Mouse (Mus musculus): ENCODE measurements around the gene Kansl3. TPM values are rescaled to one million over a fixed set of nuclear protein-coding genes. Genes with fewer than 3 reads are reported as not detected.
A peak's percentile ranks its signal among the peaks of the same experiment; 100 is the strongest.

Gene Kansl3
- polyA plus RNA-seq, 1 experiment from 2014 or later = 34.2 TPM

- WGBS = 93% methylated on average over 11 of the region's 11 CpGs
- H3K27ac ChIP-seq = no peak overlapping the region
- H3K4me2 ChIP-seq = no peak overlapping the region
- no peaks in the 10 kb centered on the region for H3K36me3 ChIP-seq (ENCODE audit: poor library complexity, severe bottlenecking)
- H3K9me3 ChIP-seq (replicated peaks) = no peaks in the 10 kb centered on the region
- H3K4me3 ChIP-seq = no peak overlapping the region
- no peaks in the 10 kb centered on the region for H3K4me1 ChIP-seq
- peak; percentile 48; the same call in 1 of the 2 replicates for ATAC-seq
- H3K9ac ChIP-seq = no peak overlapping the region
- no peaks in the 10 kb centered on the region for H3K27me3 ChIP-seq
Observed at GRCm38 (mm10) chr1:36314959-36315775, 53.8 kb downstream of the Kansl3 start.

GRCm38 (mm10) chr1:36309498-36309901, 59.5 kb downstream of the Kansl3 start:
- no peak for ATAC-seq
- peak overlapping the region; percentile 4 for H3K4me2 ChIP-seq

GRCm38 (mm10) chr1:36308966-36309475, 60.0 kb downstream of the Kansl3 start:
- H3K4me1 ChIP-seq = peaks cover 18% of the 10 kb centered on the region
- ATAC-seq = no peak
- no peaks in the 10 kb centered on the region for H3K9me3 ChIP-seq (replicated peaks)
- H3K9ac ChIP-seq = no peak overlapping the region
- peak overlapping the region; percentile 96 for H3K4me2 ChIP-seq
- H3K4me3 ChIP-seq = peak overlapping the region; percentile 54; the same call in 1 of the 2 replicates
- 66% methylated on average over 9 of the region's 9 CpGs for WGBS
- H3K27me3 ChIP-seq = peaks cover 17% of the 10 kb centered on the region
- no peaks in the 10 kb centered on the region for H3K36me3 ChIP-seq (ENCODE audit: poor library complexity, severe bottlenecking)
- H3K27ac ChIP-seq = no peak overlapping the region

More at GRCm38 (mm10) chr1:36309498-36309901, 59.5 kb downstream of the Kansl3 start:
- peaks cover 14% of the 10 kb centered on the region for H3K27me3 ChIP-seq
- H3K36me3 ChIP-seq (ENCODE audit: poor library complexity, severe bottlenecking) = no peaks in the 10 kb centered on the region
- H3K9ac ChIP-seq = no peak overlapping the region
- no peak overlapping the region for H3K4me3 ChIP-seq
- no peak overlapping the region for H3K27ac ChIP-seq
- no peaks in the 10 kb centered on the region for H3K9me3 ChIP-seq (replicated peaks)
- 9% methylated on average over 3 of the region's 3 CpGs for WGBS
- H3K4me1 ChIP-seq = peaks cover 18% of the 10 kb centered on the region

- peaks cover 18% of the 10 kb centered on the region for H3K4me1 ChIP-seq
- no peaks in the 10 kb centered on the region for H3K9me3 ChIP-seq (replicated peaks)
- peaks cover 17% of the 10 kb centered on the region for H3K27me3 ChIP-seq
- H3K36me3 ChIP-seq (ENCODE audit: poor library complexity, severe bottlenecking) = no peaks in the 10 kb centered on the region
- WGBS = 3% methylated on average over 12 of the region's 12 CpGs
- peak overlapping the region; percentile 66 for H3K9ac ChIP-seq
- no peak overlapping the region for H3K27ac ChIP-seq
- no peak for ATAC-seq
- peak overlapping the region; percentile 54 for H3K4me3 ChIP-seq
- peak overlapping the region; percentile 96 for H3K4me2 ChIP-seq
Observed at GRCm38 (mm10) chr1:36308451-36308901, 60.5 kb downstream of the Kansl3 start.

- 1% methylated on average over 56 of the region's 65 CpGs for WGBS
- peak within 1 kb of the TSS; percentile 66 for H3K9ac ChIP-seq
- no peaks in the 10 kb centered on the region for H3K9me3 ChIP-seq (replicated peaks)
- H3K4me2 ChIP-seq = peak within 1 kb of the TSS; percentile 96
- peaks cover 23% of the 10 kb centered on the region for H3K4me1 ChIP-seq
- no peaks in the 10 kb centered on the region for H3K36me3 ChIP-seq (ENCODE audit: poor library complexity, severe bottlenecking)
- ATAC-seq = peak; percentile 94
- no peak within 1 kb of the TSS for H3K27ac ChIP-seq
- H3K4me3 ChIP-seq = peak within 1 kb of the TSS; percentile 54
- peaks cover 17% of the 10 kb centered on the region for H3K27me3 ChIP-seq
Observed at GRCm38 (mm10) chr1:36307495-36308280, 61.3 kb downstream of the Kansl3 start, which contains the start of gene Arid5a. Arid5a (plus strand) TSS chr1:36307733.

GRCm38 (mm10) chr1:36307121-36307494, 61.9 kb downstream of the Kansl3 start:
- 70% methylated on average over 7 of the region's 7 CpGs for WGBS
- no peak for ATAC-seq

GRCm38 (mm10) chr1:36306120-36306519, 62.9 kb downstream of the Kansl3 start:
- no peak overlapping the region for H3K4me3 ChIP-seq
- H3K27me3 ChIP-seq = peaks cover 24% of the 10 kb centered on the region
- no peak for ATAC-seq
- no peak overlapping the region for H3K9ac ChIP-seq
- H3K9me3 ChIP-seq (replicated peaks) = no peaks in the 10 kb centered on the region
- no peak overlapping the region for H3K4me2 ChIP-seq
- peaks cover 23% of the 10 kb centered on the region for H3K4me1 ChIP-seq
- no peaks in the 10 kb centered on the region for H3K36me3 ChIP-seq (ENCODE audit: poor library complexity, severe bottlenecking)
- H3K27ac ChIP-seq = no peak overlapping the region
- WGBS = 75% methylated on average over 6 of the region's 6 CpGs

More at GRCm38 (mm10) chr1:36307121-36307494, 61.9 kb downstream of the Kansl3 start:
- H3K4me2 ChIP-seq = no peak overlapping the region
- H3K4me3 ChIP-seq = no peak overlapping the region
- peaks cover 23% of the 10 kb centered on the region for H3K4me1 ChIP-seq
- H3K36me3 ChIP-seq (ENCODE audit: poor library complexity, severe bottlenecking) = no peaks in the 10 kb centered on the region
- H3K9me3 ChIP-seq (replicated peaks) = no peaks in the 10 kb centered on the region
- peaks cover 21% of the 10 kb centered on the region for H3K27me3 ChIP-seq
- H3K27ac ChIP-seq = no peak overlapping the region
- no peak overlapping the region for H3K9ac ChIP-seq

GRCm38 (mm10) chr1:36304764-36305163, 64.2 kb downstream of the Kansl3 start:
- no peaks in the 10 kb centered on the region for H3K36me3 ChIP-seq (ENCODE audit: poor library complexity, severe bottlenecking)
- no peaks in the 10 kb centered on the region for H3K9me3 ChIP-seq (replicated peaks)
- peaks cover 22% of the 10 kb centered on the region for H3K4me1 ChIP-seq
- H3K9ac ChIP-seq = no peak overlapping the region
- H3K4me2 ChIP-seq = no peak overlapping the region
- H3K27me3 ChIP-seq = peaks cover 25% of the 10 kb centered on the region
- H3K27ac ChIP-seq = no peak overlapping the region
- 76% methylated on average over 7 of the region's 7 CpGs for WGBS
- H3K4me3 ChIP-seq = no peak overlapping the region
- no peak for ATAC-seq

- H3K27ac ChIP-seq = peak overlapping the region; percentile 25; the same call in 1 of the 2 replicates
- ATAC-seq = peak; percentile 65
- peak overlapping the region; percentile 68 for H3K4me2 ChIP-seq
- no peaks in the 10 kb centered on the region for H3K36me3 ChIP-seq (ENCODE audit: poor library complexity, severe bottlenecking)
- peak overlapping the region; percentile 56; the same call in 1 of the 2 replicates for H3K9ac ChIP-seq
- H3K9me3 ChIP-seq (replicated peaks) = no peaks in the 10 kb centered on the region
- 9% methylated on average over 29 of the region's 30 CpGs for whole genome bisulfite sequencing
- H3K4me3 ChIP-seq = peak overlapping the region; percentile 40
- H3K4me1 ChIP-seq = peaks cover 11% of the 10 kb centered on the region
- H3K27me3 ChIP-seq = peaks cover 24% of the 10 kb centered on the region
Observed at GRCm38 (mm10) chr1:36303381-36304320, 65.3 kb downstream of the Kansl3 start.

- no peak for ATAC-seq
- no peaks in the 10 kb centered on the region for H3K9me3 ChIP-seq (replicated peaks)
- H3K9ac ChIP-seq = peak overlapping the region; percentile 56; the same call in 1 of the 2 replicates
- H3K4me3 ChIP-seq = peak overlapping the region; percentile 40
- H3K36me3 ChIP-seq (ENCODE audit: poor library complexity, severe bottlenecking) = no peaks in the 10 kb centered on the region
- peaks cover 27% of the 10 kb centered on the region for H3K27me3 ChIP-seq
- H3K4me2 ChIP-seq = peak overlapping the region; percentile 68
- H3K4me1 ChIP-seq = peaks cover 5% of the 10 kb centered on the region; the same call in 1 of the 2 replicates
- WGBS = 13% methylated on average over 9 of the region's 9 CpGs
- peak overlapping the region; percentile 25; the same call in 1 of the 2 replicates for H3K27ac ChIP-seq
Observed at GRCm38 (mm10) chr1:36302957-36303356, 66.0 kb downstream of the Kansl3 start.

GRCm38 (mm10) chr1:36302273-36302672, 66.7 kb downstream of the Kansl3 start:
- Histone ChIP-seq H3K9me3 (replicated peaks) (no peaks in the 10 kb centered on the region), H3K27me3 (peaks cover 28% of the 10 kb centered on the region), H3K4me2 (no peak overlapping the region), H3K4me3 (no peak overlapping the region), H3K36me3 (ENCODE audit: poor library complexity, severe bottlenecking) (no peaks in the 10 kb centered on the region), H3K9ac (no peak overlapping the region), H3K27ac (no peak overlapping the region), H3K4me1 (peaks cover 5% of the 10 kb centered on the region; the same call in 1 of the 2 replicates)
- ATAC-seq = no peak
- WGBS = 81% methylated on average over 8 of the region's 8 CpGs

Measured in forebrain, embryonic 13.5 days (tissue).